Mouse (Mus musculus) heart, adult 8-10 months (tissue): ENCODE measurements around the gene Wdcp. TPM values are rescaled to one million over a fixed set of nuclear protein-coding genes. Genes with fewer than 3 reads are reported as not detected.
"Not testable (repeated sequence)": the region's sequence is repeated elsewhere in the genome, so short reads cannot be mapped to it uniquely, and the experiment has no call there.

Source experiments
- DNase-seq: peaks from one replicate; pipeline ENCODE4 v3.0.0; 2022; ENCODE audit warnings: low spot score
- total RNA-seq, 4 experiments: library from RNA; stranded (reverse); gene quantifications; 2 replicates each; pipeline ENCODE4 v1.2.4; 2022

Wdcp gene
- total RNA-seq, 4 experiments from 2014 or later, result 7.1 to 9.4 (median 8.0) TPM

GRCm38 (mm10) chr12:4868924-4869323 is 25.8 kb downstream of the Wdcp start:
- no peak for DNase-seq

GRCm38 (mm10) chr12:4871260-4871659 is 28.2 kb downstream of the Wdcp start:
- no peak for DNase-seq

- DNase-seq, result no peak
Observed at GRCm38 (mm10) chr12:4872273-4872672, 29.2 kb downstream of the Wdcp start.

- DNase-seq, result no peak
Observed at GRCm38 (mm10) chr12:4872983-4873477, 29.9 kb downstream of the Wdcp start.

GRCm38 (mm10) chr12:4873531-4873930 is 30.4 kb downstream of the Wdcp start:
- no peak for DNase-seq

GRCm38 (mm10) chr12:4874161-4874927 is 31.2 kb downstream of the Wdcp start, which contains the start of gene Mfsd2b:
Gene Mfsd2b, minus strand, starts transcription at chr12:4874359.
- peak; percentile 55 for DNase-seq

GRCm38 (mm10) chr12:4875623-4876022 is 32.5 kb downstream of the Wdcp start:
- no peak for DNase-seq

- no peak for DNase-seq
Observed at GRCm38 (mm10) chr12:4878296-4878783, 35.2 kb downstream of the Wdcp start.

- DNase-seq, result no peak
Observed at GRCm38 (mm10) chr12:4879048-4879447, 35.9 kb downstream of the Wdcp start.

GRCm38 (mm10) chr12:4882086-4882485 is 39.0 kb downstream of the Wdcp start:
- no peak for DNase-seq

- no peak for DNase-seq
Observed at GRCm38 (mm10) chr12:4885062-4885461, 42.0 kb downstream of the Wdcp start.

- DNase-seq, result not testable (repeated sequence)
Observed at GRCm38 (mm10) chr12:4886581-4886980, 43.5 kb downstream of the Wdcp start.

GRCm38 (mm10) chr12:4888739-4889138 is 45.6 kb downstream of the Wdcp start:
- no peak for DNase-seq

- DNase-seq, result no peak
Observed at GRCm38 (mm10) chr12:4889251-4889650, 46.1 kb downstream of the Wdcp start.

GRCm38 (mm10) chr12:4889891-4890290 is 46.8 kb downstream of the Wdcp start:
- DNase-seq, result no peak

- DNase-seq, result no peak
Observed at GRCm38 (mm10) chr12:4898024-4898423, 54.9 kb downstream of the Wdcp start.

- no peak for DNase-seq
Observed at GRCm38 (mm10) chr12:4905946-4906345, 62.8 kb downstream of the Wdcp start.

- DNase-seq, result no peak
Observed at GRCm38 (mm10) chr12:4906476-4906875, 63.4 kb downstream of the Wdcp start.

GRCm38 (mm10) chr12:4906951-4907906 is 64.1 kb downstream of the Wdcp start, which contains the start of gene Ubxn2a:
Gene Ubxn2a, minus strand, starts transcription at chr12:4907705.
- peak; percentile 92 for DNase-seq

- no peak for DNase-seq
Observed at GRCm38 (mm10) chr12:4908391-4908790, 65.3 kb downstream of the Wdcp start.
